Mouse (Mus musculus) heart, adult 2 months (tissue): ENCODE measurements around the gene Gm49711.
A peak's percentile ranks its signal among the peaks of the same experiment; 100 is the strongest.

Experiments used
- CTCF ChIP-seq: fragments of 200-600 bp; IDR thresholded peaks from 2 replicates; pipeline ENCODE4 v1.8.1; 2022; ENCODE audit warnings: antibody characterized with exemption, mild to moderate bottlenecking, moderate library complexity
- EP300 ChIP-seq: fragments of 200-500 bp; IDR thresholded peaks from 2 replicates; pipeline ENCODE4 v1.6.1; 2011; ENCODE audit warnings: low read depth, low read length, control low read depth; ENCODE audit not compliant: insufficient read depth
- POLR2A ChIP-seq: fragments of 200-500 bp; IDR thresholded peaks from 2 replicates; pipeline ENCODE4 v1.6.1; 2011; ENCODE audit warnings: mild to moderate bottlenecking, low read depth, low read length, control low read depth; ENCODE audit not compliant: insufficient read depth

DNA sequence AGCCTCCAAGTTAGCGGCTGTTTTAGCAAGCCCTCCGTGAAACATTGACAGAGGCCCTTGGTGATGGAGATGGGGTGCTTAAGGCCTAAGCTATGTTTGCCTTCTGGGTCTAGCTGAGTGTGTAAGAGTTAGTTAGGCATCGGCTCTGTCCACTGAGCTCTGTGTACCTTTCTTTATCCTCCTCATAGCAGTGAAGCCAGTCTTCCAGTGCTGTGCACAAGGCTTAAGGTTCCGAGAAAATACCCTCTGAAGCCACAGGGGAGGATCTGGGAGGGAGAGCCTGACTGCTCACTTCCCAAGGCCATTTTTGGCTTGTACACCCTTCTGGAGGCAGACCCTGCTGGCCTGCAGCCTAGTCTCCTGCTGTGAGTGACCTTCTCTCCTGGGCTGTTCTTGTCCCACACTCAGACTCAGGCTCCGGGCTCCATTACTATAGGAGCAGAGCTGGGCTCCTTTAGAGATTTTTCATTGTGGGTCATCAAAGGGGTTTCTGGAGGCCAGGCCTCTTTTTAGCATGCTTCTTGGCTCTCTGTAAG lies 56.7 kb downstream of the Gm49711 start:
- peak; percentile 22 for TF ChIP-seq CTCF
- TF ChIP-seq EP300: no peak
- TF ChIP-seq POLR2A: no peak
